Mouse (Mus musculus) CH12.LX (cell line): ENCODE measurements at regions not wholly inside any gene's neighbourhood (a gene's known extent, or its start where the extent isn't known, plus 50 kb on each side); places are given as distances from the start of the nearest gene placed in this dataset.

ENCODE experiments used
- CTCF ChIP-seq, 2 experiments: IDR thresholded peaks in 1 of 2; conservative IDR thresholded peaks in 1 of 2; 2 replicates each; pipeline ENCODE4 v1.5.1; 2011 to 2012; ENCODE audit warnings: low read depth in 2 of 2, low read length in 2 of 2, improper control_type of control experiment in 1 of 2, inconsistent platforms in 1 of 2, mild to moderate bottlenecking in 1 of 2, moderate library complexity in 1 of 2
- E2F4 ChIP-seq: IDR thresholded peaks from 2 replicates; pipeline ENCODE4 v1.6.1; 2011; ENCODE audit warnings: low read depth, low read length, improper control_type of control experiment; ENCODE audit not compliant: insufficient replicate concordance
- EP300 ChIP-seq: IDR thresholded peaks from 2 replicates; pipeline ENCODE4 v1.6.1; 2011; ENCODE audit warnings: low read length, improper control_type of control experiment
- MAFK ChIP-seq: IDR thresholded peaks from 2 replicates; pipeline ENCODE4 v1.6.1; 2011; ENCODE audit warnings: low read length, improper control_type of control experiment; ENCODE audit not compliant: insufficient replicate concordance
- MXI1 ChIP-seq: IDR thresholded peaks from 2 replicates; pipeline ENCODE4 v1.6.1; 2011; ENCODE audit warnings: mild to moderate bottlenecking, low read depth, low read length, improper control_type of control experiment
- NRF1 ChIP-seq: IDR thresholded peaks from 2 replicates; pipeline ENCODE4 v1.6.1; 2014; ENCODE audit warnings: low read depth, mild to moderate bottlenecking, inconsistent platforms, low read length, improper control_type of control experiment, moderate library complexity
- POLR2A ChIP-seq: IDR thresholded peaks from 2 replicates; pipeline ENCODE4 v1.6.1; 2011; ENCODE audit warnings: low read depth, mild to moderate bottlenecking, improper control_type of control experiment, low read length
- UBTF ChIP-seq: IDR thresholded peaks from 2 replicates; pipeline ENCODE4 v1.6.1; 2012; ENCODE audit warnings: low read depth, mild to moderate bottlenecking, inconsistent platforms, low read length, improper control_type of control experiment, moderate library complexity
- USF1 ChIP-seq: IDR thresholded peaks from 2 replicates; pipeline ENCODE4 v1.6.1; 2014; ENCODE audit warnings: low read depth, mild to moderate bottlenecking, inconsistent platforms, low read length, improper control_type of control experiment
- ZC3H11A ChIP-seq: IDR thresholded peaks from 2 replicates; pipeline ENCODE4 v1.6.1; 2012; ENCODE audit warnings: low read depth, mild to moderate bottlenecking, inconsistent platforms, low read length, improper control_type of control experiment
- ZKSCAN1 ChIP-seq: IDR thresholded peaks from 2 replicates; pipeline ENCODE4 v1.6.1; 2012; ENCODE audit warnings: low read depth, inconsistent platforms, low read length, improper control_type of control experiment, borderline replicate concordance
- ZMIZ1 ChIP-seq: IDR thresholded peaks from 2 replicates; pipeline ENCODE4 v1.6.1; 2012; ENCODE audit warnings: low read depth, mild to moderate bottlenecking, inconsistent platforms, low read length, improper control_type of control experiment
- ZNF384 ChIP-seq: IDR thresholded peaks from 2 replicates; pipeline ENCODE4 v1.6.1; 2012; ENCODE audit warnings: low read depth, low read length, improper control_type of control experiment, inconsistent platforms

- no peak for TF ChIP-seq ZKSCAN1
- TF ChIP-seq EP300: no peak
- TF ChIP-seq POLR2A: no peak
- TF ChIP-seq CTCF (conservative IDR thresholded peaks at IDR 0.05 in 1 of 2, IDR thresholded peaks at IDR 0.05 in 1 of 2; ENCODE audit: low read depth in 2 of 2, low read length in 2 of 2): no peak
- no peak for TF ChIP-seq USF1
- no peak for TF ChIP-seq UBTF
- no peak for TF ChIP-seq ZC3H11A
- no peak for TF ChIP-seq NRF1
- no peak for TF ChIP-seq ZMIZ1
- TF ChIP-seq MXI1: no peak
- no peak for TF ChIP-seq MAFK
- no peak for TF ChIP-seq ZNF384
- no peak for TF ChIP-seq E2F4
These were observed 81.2 kb upstream of the Elmo1 start for GRCm38 (mm10) chr13:20009164-20009563.
